Mouse (Mus musculus): ENCODE measurements around the gene Prep.

Prep gene

GRCm38 (mm10) chr10:45066931-45067308 is at the start of gene Prep:
TSS of gene Prep (plus strand) at chr10:45067203.
- DNase-seq, result peak; percentile 93

- no peak for DNase-seq
Observed at GRCm38 (mm10) chr10:45017352-45017751, 49.7 kb upstream of the Prep start.

GRCm38 (mm10) chr10:45017851-45018250 is 49.2 kb upstream of the Prep start:
- DNase-seq, result no peak

GRCm38 (mm10) chr10:45019418-45019817 is 47.6 kb upstream of the Prep start:
- DNase-seq, result no peak

GRCm38 (mm10) chr10:45019849-45020248 is 47.2 kb upstream of the Prep start:
- DNase-seq, result no peak

- DNase-seq, result no peak
Observed at GRCm38 (mm10) chr10:45020291-45020690, 46.7 kb upstream of the Prep start.

- DNase-seq, result no peak
Observed at GRCm38 (mm10) chr10:45025184-45025583, 41.8 kb upstream of the Prep start.

GRCm38 (mm10) chr10:45026935-45027334 is 40.1 kb upstream of the Prep start:
- no peak for DNase-seq

- peak; percentile 22 for DNase-seq
Observed at GRCm38 (mm10) chr10:45045268-45045928, 21.6 kb upstream of the Prep start.

- no peak for DNase-seq
Observed at GRCm38 (mm10) chr10:45048158-45048557, 18.8 kb upstream of the Prep start.

- DNase-seq, result no peak
Observed at GRCm38 (mm10) chr10:45048622-45049021, 18.4 kb upstream of the Prep start.

GRCm38 (mm10) chr10:45051125-45051744 is 15.8 kb upstream of the Prep start:
- no peak for DNase-seq

GRCm38 (mm10) chr10:45058361-45058760 is 8.6 kb upstream of the Prep start:
- no peak for DNase-seq

GRCm38 (mm10) chr10:45060841-45061240 is 6.2 kb upstream of the Prep start:
- no peak for DNase-seq

GRCm38 (mm10) chr10:45066131-45066930 is 672 bp upstream of the Prep start:
- DNase-seq, result peak; percentile 20

- no peak for DNase-seq
Observed at GRCm38 (mm10) chr10:45067436-45067925, 478 bp downstream of the Prep start.

GRCm38 (mm10) chr10:45069557-45069956 is 2.6 kb downstream of the Prep start:
- DNase-seq, result no peak

- no peak for DNase-seq
Observed at GRCm38 (mm10) chr10:45070362-45070761, 3.4 kb downstream of the Prep start.

- DNase-seq, result no peak
Observed at GRCm38 (mm10) chr10:45070929-45071813, 4.2 kb downstream of the Prep start.

- DNase-seq, result no peak
Observed at GRCm38 (mm10) chr10:45072339-45072738, 5.3 kb downstream of the Prep start.

- no peak for DNase-seq
Observed at GRCm38 (mm10) chr10:45074543-45074942, 7.5 kb downstream of the Prep start.

GRCm38 (mm10) chr10:45075491-45076051 is 8.6 kb downstream of the Prep start:
- no peak for DNase-seq

All from cerebellum, adult 11-12 months (tissue).